In the genomic region with DNA sequence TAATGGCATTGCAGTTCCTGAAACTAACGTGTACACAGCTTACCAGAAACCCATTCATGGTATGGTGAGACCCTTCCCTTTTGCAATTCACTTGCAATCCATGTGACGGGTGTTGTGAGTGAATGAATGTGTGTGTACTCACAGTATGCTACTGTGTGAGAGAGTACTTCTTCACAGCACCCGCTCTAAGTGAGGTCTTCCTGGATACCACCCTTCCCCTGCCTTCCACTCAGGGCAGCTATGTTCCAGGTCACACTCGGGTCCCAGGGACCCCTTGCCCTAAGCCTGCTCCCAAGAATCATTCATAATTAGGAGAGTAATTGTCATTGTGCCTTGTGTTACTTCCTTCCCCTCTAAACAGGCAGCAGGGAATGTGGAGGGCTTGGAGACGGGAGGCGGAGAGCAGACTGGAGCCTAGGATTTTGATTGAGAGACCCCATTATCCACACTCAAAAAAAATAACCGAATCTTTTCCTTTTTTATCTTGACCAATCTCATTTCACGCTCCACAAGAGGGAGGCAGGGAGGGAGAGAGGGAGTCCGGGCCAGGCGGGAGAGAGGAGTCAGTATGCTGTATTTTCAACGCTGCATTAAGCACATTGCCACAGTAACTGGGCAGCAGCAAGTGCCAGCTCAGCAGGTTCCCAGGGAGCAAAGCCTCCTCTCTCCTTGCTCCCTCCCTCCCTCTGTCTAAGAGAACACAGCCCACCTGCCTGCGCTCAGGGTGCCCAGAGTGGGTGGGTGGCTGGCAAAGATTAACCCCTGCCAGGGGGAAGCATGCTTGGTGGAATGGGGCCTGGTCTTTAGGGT, we compare ENCODE assay signal across 11 mouse cellular contexts. TPM values are rescaled to one million over a fixed set of nuclear protein-coding genes. Genes with fewer than 3 reads are reported as not detected.
A peak's percentile ranks its signal among the peaks of the same experiment; 100 is the strongest.
DNase-seq lines count a peak whose midpoint lies in the region; ATAC-seq lines count a peak whose summit lies in the region.
"Had no signal": no experiment of that assay in that cellular context is flagged by ENCODE, and none has a peak within 500 bp of the region (broad histone marks: within the 10 kb centered on the region; RNA-seq: fewer than 3 reads in every experiment).

No protein-coding gene starts in this region.

- intact Hi-C loops in left cerebral cortex, postnatal 14 days (cut with DNase I) = no loop called here

- no peaks in the 10 kb centered on the region for H3K36me3 ChIP-seq in forebrain, embryonic 10.5 days (replicated peaks)
- H3K36me3 ChIP-seq in midbrain, embryonic 14.5 days (ENCODE audit: control insufficient read depth, insufficient read depth, low read length) = no peaks in the 10 kb centered on the region

- no peaks in the 10 kb centered on the region for H3K9me3 ChIP-seq in forebrain, embryonic 10.5 days
- H3K9me3 ChIP-seq in midbrain, embryonic 14.5 days (ENCODE audit: control insufficient read depth, low read length) = no peaks in the 10 kb centered on the region

- DNase-seq in cerebellum, postnatal 25 days = peak; percentile 47 to 61
- DNase-seq in cerebellum, adult 18-20 months = no peak
- no peak for DNase-seq in forebrain, embryonic 10.5 days (ENCODE audit: extremely low spot score, low spot score)
- DNase-seq in kidney, adult 9 months = peak; percentile 59
- peak; percentile 78 for DNase-seq in midbrain, embryonic 14.5 days
- DNase-seq in right cerebral cortex, adult 2 months (ENCODE audit: low spot score in 2 of 2) = no peak
- no peak for DNase-seq in natural killer cell, adult 2 months (ENCODE audit: low spot score in 2 of 2)
- DNase-seq in left cerebral cortex, postnatal 14 days (ENCODE audit: low spot score in 2 of 2) = no peak

- peak; percentile 85; the same call in 1 of the 2 replicates for ATAC-seq in midbrain, embryonic 14.5 days (ENCODE audit: low FRiP score, low TSS enrichment)

- H3K27me3 ChIP-seq in forebrain, embryonic 10.5 days (ENCODE audit: poor library complexity, severe bottlenecking) = peaks cover 42% of the 10 kb centered on the region
- no peaks in the 10 kb centered on the region; the same call in 1 of the 2 replicates for H3K27me3 ChIP-seq in midbrain, embryonic 14.5 days (ENCODE audit: control insufficient read depth, insufficient read depth, low read length)

- 0 out of 2 replicates have a peak overlapping the region, but pooled peaks have one; percentile 35 for H3K27ac ChIP-seq in forebrain, embryonic 10.5 days
- H3K27ac ChIP-seq in midbrain, embryonic 14.5 days (replicated peaks; ENCODE audit: low read depth, low read length) = peak overlapping the region; percentile 65

- 27% methylated on average over 12 of the region's 12 CpGs for WGBS in forebrain, embryonic 10.5 days
- WGBS in midbrain, embryonic 14.5 days = 10% methylated on average over 12 of the region's 12 CpGs

- peak overlapping the region; percentile 22; the same call in 1 of the 2 replicates for H3K4me2 ChIP-seq in midbrain, embryonic 14.5 days (ENCODE audit: low read length)
- H3K4me2 ChIP-seq: liver, embryonic 11.5 days had no signal

- H3K4me3 ChIP-seq in forebrain, embryonic 10.5 days = no peak overlapping the region
- H3K4me3 ChIP-seq in midbrain, embryonic 14.5 days (replicated peaks; ENCODE audit: low read depth, low read length) = no peak overlapping the region

- H3K9ac ChIP-seq in midbrain, embryonic 14.5 days (replicated peaks; ENCODE audit: low read length) = no peak overlapping the region; the same call in 1 of the 2 replicates

- H3K4me1 ChIP-seq in forebrain, embryonic 10.5 days = peaks cover 17% of the 10 kb centered on the region
- peaks cover 9% of the 10 kb centered on the region for H3K4me1 ChIP-seq in midbrain, embryonic 14.5 days (ENCODE audit: control insufficient read depth, insufficient read depth, low read length)

RNA-seq across cellular contexts. Expression of gene Pax8, which starts 47.3 kb away (rescaled TPM):
- polyA plus RNA-seq in forebrain, embryonic 10.5 days (2016; fragmentation: Nextera tagmentation; extraction: Ambion mirVana) = 0.43 and 0.56 TPM in 2 replicates
- polyA plus RNA-seq in midbrain, embryonic 14.5 days (2014; fragmentation: Nextera tagmentation; extraction: Ambion mirVana) = 4.5 and 5.4 TPM in 2 replicates
- not detected for total RNA-seq in left cerebral cortex, postnatal 14 days (2021)
- total RNA-seq: layer of hippocampus, postnatal 10 days had no signal
- polyA plus RNA-seq: heart, postnatal 0 days had no signal

Comparison
In these comparisons a context has a peak if more than half of its experiments do, and no peak if none do; other contexts are left out.
1. DNase-seq: peak in cerebellum, postnatal 25 days (2 of 2), kidney, adult 9 months (single experiment) and midbrain, embryonic 14.5 days (single experiment); none in cerebellum, adult 18-20 months (0 of 2), forebrain, embryonic 10.5 days (single experiment), right cerebral cortex, adult 2 months (0 of 2), natural killer cell, adult 2 months (0 of 2) and left cerebral cortex, postnatal 14 days (0 of 2).